Mouse (Mus musculus): ENCODE measurements around the gene Zc2hc1c. TPM values are rescaled to one million over a fixed set of nuclear protein-coding genes. Genes with fewer than 3 reads are reported as not detected.
A peak's percentile ranks its signal among the peaks of the same experiment; 100 is the strongest.

Zc2hc1c gene
- polyA plus RNA-seq, 1 experiment = not detected

GRCm38 (mm10) chr12:85269821-85270220 is 18.6 kb upstream of the Zc2hc1c start:
- Histone ChIP-seq H3K4me3 (ENCODE audit: insufficient read depth, low read depth, low read length) (peak overlapping the region; percentile 97), H3K27ac (ENCODE audit: insufficient read depth, low read depth, low read length) (peak overlapping the region; percentile 92; the same call in 1 of the 2 replicates), H3K4me1 (ENCODE audit: control insufficient read depth, insufficient read depth, low read length) (no peaks in the 10 kb centered on the region)
- WGBS = 40% methylated on average over 3 of the region's 3 CpGs
- TF ChIP-seq POLR2A (IDR thresholded peaks at IDR 0.05; ENCODE audit: insufficient read depth, low read depth, low read length) = no peak
- no peak for TF ChIP-seq CTCF (IDR thresholded peaks at IDR 0.05; ENCODE audit: insufficient read depth, low read depth, low read length)

- peak within 1 kb of the TSS; percentile 92 for H3K27ac ChIP-seq (ENCODE audit: insufficient read depth, low read depth, low read length)
- no peaks in the 10 kb centered on the region for H3K4me1 ChIP-seq (ENCODE audit: control insufficient read depth, insufficient read depth, low read length)
- WGBS = under 1% methylated on average over 35 of the region's 35 CpGs
- H3K4me3 ChIP-seq (ENCODE audit: insufficient read depth, low read depth, low read length) = peak within 1 kb of the TSS; percentile 97
- TF ChIP-seq CTCF (IDR thresholded peaks at IDR 0.05; ENCODE audit: insufficient read depth, low read depth, low read length) (0 out of 2 replicates have a peak, but pooled peaks have one; percentile 36), POLR2A (IDR thresholded peaks at IDR 0.05; ENCODE audit: insufficient read depth, low read depth, low read length) (peak; percentile 90)
These were observed 18.1 kb upstream of the Zc2hc1c start, which contains the start of gene Mlh3 for GRCm38 (mm10) chr12:85270319-85270718. Mlh3 (minus strand) TSS chr12:85270599.

- no peaks in the 10 kb centered on the region for H3K4me1 ChIP-seq (ENCODE audit: control insufficient read depth, insufficient read depth, low read length)
- H3K27ac ChIP-seq (ENCODE audit: insufficient read depth, low read depth, low read length) = no peak overlapping the region
- 78% methylated on average over 7 of the region's 7 CpGs for WGBS
- TF ChIP-seq CTCF (IDR thresholded peaks at IDR 0.05; ENCODE audit: insufficient read depth, low read depth, low read length) = no peak
- TF ChIP-seq POLR2A (IDR thresholded peaks at IDR 0.05; ENCODE audit: insufficient read depth, low read depth, low read length) = no peak
- no peak overlapping the region for H3K4me3 ChIP-seq (ENCODE audit: insufficient read depth, low read depth, low read length)
These were observed 17.1 kb upstream of the Zc2hc1c start for GRCm38 (mm10) chr12:85271132-85271842.

- no peaks in the 10 kb centered on the region for H3K4me1 ChIP-seq (ENCODE audit: control insufficient read depth, insufficient read depth, low read length)
- H3K4me3 ChIP-seq (ENCODE audit: insufficient read depth, low read depth, low read length) = no peak overlapping the region
- 69% methylated on average over 4 of the region's 4 CpGs for WGBS
- no peak overlapping the region for H3K27ac ChIP-seq (ENCODE audit: insufficient read depth, low read depth, low read length)
- no peak for TF ChIP-seq CTCF (IDR thresholded peaks at IDR 0.05; ENCODE audit: insufficient read depth, low read depth, low read length)
These were observed 16.6 kb upstream of the Zc2hc1c start for GRCm38 (mm10) chr12:85271843-85272206.

- Histone ChIP-seq H3K4me3 (ENCODE audit: insufficient read depth, low read depth, low read length) (no peak overlapping the region), H3K4me1 (ENCODE audit: control insufficient read depth, insufficient read depth, low read length) (no peaks in the 10 kb centered on the region), H3K27ac (ENCODE audit: insufficient read depth, low read depth, low read length) (no peak overlapping the region)
- 90% methylated on average over 10 of the region's 10 CpGs for WGBS
- TF ChIP-seq CTCF (IDR thresholded peaks at IDR 0.05; ENCODE audit: insufficient read depth, low read depth, low read length) = no peak
These were observed 14.9 kb upstream of the Zc2hc1c start for GRCm38 (mm10) chr12:85273508-85273907.

- H3K4me3 ChIP-seq (ENCODE audit: insufficient read depth, low read depth, low read length) = no peak overlapping the region
- H3K27ac ChIP-seq (ENCODE audit: insufficient read depth, low read depth, low read length) = no peak overlapping the region
- WGBS = 70% methylated on average over 5 of the region's 5 CpGs
- H3K4me1 ChIP-seq (ENCODE audit: control insufficient read depth, insufficient read depth, low read length) = no peaks in the 10 kb centered on the region
- TF ChIP-seq POLR2A (IDR thresholded peaks at IDR 0.05; ENCODE audit: insufficient read depth, low read depth, low read length) (no peak), CTCF (IDR thresholded peaks at IDR 0.05; ENCODE audit: insufficient read depth, low read depth, low read length) (no peak)
These were observed 12.1 kb upstream of the Zc2hc1c start for GRCm38 (mm10) chr12:85276273-85276672.

- 96% methylated on average over 10 of the region's 10 CpGs for WGBS
- TF ChIP-seq POLR2A (IDR thresholded peaks at IDR 0.05; ENCODE audit: insufficient read depth, low read depth, low read length) = no peak
- TF ChIP-seq CTCF (IDR thresholded peaks at IDR 0.05; ENCODE audit: insufficient read depth, low read depth, low read length) = no peak
- Histone ChIP-seq H3K4me1 (ENCODE audit: control insufficient read depth, insufficient read depth, low read length) (no peaks in the 10 kb centered on the region), H3K4me3 (ENCODE audit: insufficient read depth, low read depth, low read length) (no peak overlapping the region), H3K27ac (ENCODE audit: insufficient read depth, low read depth, low read length) (no peak overlapping the region)
These were observed 9.5 kb upstream of the Zc2hc1c start for GRCm38 (mm10) chr12:85278919-85279318.

- peak overlapping the region; percentile 61 for H3K4me3 ChIP-seq (ENCODE audit: insufficient read depth, low read depth, low read length)
- WGBS = 4% methylated on average over 10 of the region's 10 CpGs
- H3K4me1 ChIP-seq (ENCODE audit: control insufficient read depth, insufficient read depth, low read length) = no peaks in the 10 kb centered on the region
- TF ChIP-seq CTCF (IDR thresholded peaks at IDR 0.05; ENCODE audit: insufficient read depth, low read depth, low read length) (no peak), POLR2A (IDR thresholded peaks at IDR 0.05; ENCODE audit: insufficient read depth, low read depth, low read length) (no peak)
- peak overlapping the region; percentile 28 for H3K27ac ChIP-seq (ENCODE audit: insufficient read depth, low read depth, low read length)
These were observed 8.9 kb upstream of the Zc2hc1c start for GRCm38 (mm10) chr12:85279396-85280080.

GRCm38 (mm10) chr12:85280105-85280844 is 8.1 kb upstream of the Zc2hc1c start:
- H3K4me3 ChIP-seq (ENCODE audit: insufficient read depth, low read depth, low read length) = peak overlapping the region; percentile 61
- under 1% methylated on average over 31 of the region's 31 CpGs for WGBS
- no peak for TF ChIP-seq POLR2A (IDR thresholded peaks at IDR 0.05; ENCODE audit: insufficient read depth, low read depth, low read length)
- no peak for TF ChIP-seq CTCF (IDR thresholded peaks at IDR 0.05; ENCODE audit: insufficient read depth, low read depth, low read length)

More at GRCm38 (mm10) chr12:85280105-85280844, 8.1 kb upstream of the Zc2hc1c start:
- Histone ChIP-seq H3K4me1 (ENCODE audit: control insufficient read depth, insufficient read depth, low read length) (no peaks in the 10 kb centered on the region), H3K27ac (ENCODE audit: insufficient read depth, low read depth, low read length) (peak overlapping the region; percentile 28)
